Mouse (Mus musculus) liver, postnatal 0 days (tissue): ENCODE measurements at regions not wholly inside any gene's neighbourhood (a gene's known extent, or its start where the extent isn't known, plus 50 kb on each side); places are given as distances from the start of the nearest gene placed in this dataset.

Experiments
- ATAC-seq: fragments of 200-750 bp; cut with Nextera tagmentation; 2 replicates; pipeline ENCODE4 v1.8.0; 2017; ENCODE audit warnings: mild to moderate bottlenecking, moderate library complexity
- DNase-seq: peaks from one replicate; pipeline ENCODE4 v3.0.0-alpha.2; 2016
- H3K27ac ChIP-seq: fragments of 300-500 bp; sonication (generic); 2 replicates; pipeline ENCODE4 v1.5.1; 2014; ENCODE audit warnings: antibody characterized with exemption, moderate library complexity, mild to moderate bottlenecking, low read depth
- H3K27me3 ChIP-seq: fragments of 300-500 bp; sonication (generic); 2 replicates; pipeline ENCODE4 v1.6.1; 2014; ENCODE audit warnings: low read length, control low read depth, mixed read lengths; ENCODE audit not compliant: insufficient read depth
- H3K36me3 ChIP-seq: fragments of 300-500 bp; sonication (generic); replicated peaks from 2 replicates; pipeline ENCODE4 v1.6.1; 2014; ENCODE audit warnings: mild to moderate bottlenecking, control low read depth, low read length, moderate library complexity, mixed read lengths; ENCODE audit not compliant: insufficient read depth
- H3K4me1 ChIP-seq: fragments of 300-500 bp; sonication (generic); 2 replicates; pipeline ENCODE4 v1.6.1; 2014; ENCODE audit warnings: antibody characterized with exemption, mild to moderate bottlenecking, control low read depth; ENCODE audit not compliant: insufficient read depth
- H3K4me2 ChIP-seq: fragments of 300-500 bp; sonication (generic); 2 replicates; pipeline ENCODE4 v1.6.1; 2014; ENCODE audit warnings: low read depth, mild to moderate bottlenecking, low read length, moderate library complexity, mixed read lengths
- H3K4me3 ChIP-seq: fragments of 300-500 bp; sonication (generic); 2 replicates; pipeline ENCODE4 v1.5.1; 2014; ENCODE audit warnings: low read depth, low read length
- H3K9ac ChIP-seq: fragments of 300-500 bp; sonication (generic); replicated peaks from 2 replicates; pipeline ENCODE4 v1.6.1; 2014; ENCODE audit warnings: mild to moderate bottlenecking, moderate library complexity
- H3K9me3 ChIP-seq: fragments of 300-500 bp; sonication (generic); 2 replicates; pipeline ENCODE4 v1.6.1; 2016; ENCODE audit warnings: mild to moderate bottlenecking, control low read depth, low read length, mixed read lengths
- CTCF ChIP-seq: sonication (generic); IDR thresholded peaks from 2 replicates; pipeline ENCODE4 v1.5.1; 2016; ENCODE audit warnings: antibody characterized with exemption, low read depth
- EP300 ChIP-seq: IDR thresholded peaks from 2 replicates; pipeline ENCODE4 v1.6.1; 2016; ENCODE audit warnings: antibody characterized with exemption, low read depth, mild to moderate bottlenecking
- WGBS: fragments of 180-500 bp; shearing (Covaris S2); extraction: QIAGEN DNeasy Blood & Tissue Kit; methylation state at CpG from one replicate; pipeline ENCODE4 v1.1.7; 2014; ENCODE audit not compliant: insufficient replicate concordance; 5-methylcytosine and 5-hydroxymethylcytosine counted together

- Histone ChIP-seq H3K4me1 (no peaks in the 10 kb centered on the region), H3K4me3 (no peak overlapping the region), H3K9ac (no peak overlapping the region), H3K4me2 (no peak overlapping the region), H3K9me3 (no peaks in the 10 kb centered on the region), H3K36me3 (no peaks in the 10 kb centered on the region), H3K27me3 (no peaks in the 10 kb centered on the region), H3K27ac (peak overlapping the region; percentile 74)
- TF ChIP-seq CTCF (no peak), EP300 (no peak)
- 37% methylated on average over 2 of the region's 2 CpGs for WGBS
- ATAC-seq (peak; percentile 28; the same call in 1 of the 2 replicates), DNase-seq (no peak)
Measured at GRCm38 (mm10) chr3:60407426-60407825, 65.2 kb upstream of the Mbnl1 start.

- 48% methylated on average over 1 of the region's 1 CpGs for WGBS
- no peak overlapping the region; the same call in 1 of the 2 replicates for H3K9ac ChIP-seq
- peak; percentile 76 for ATAC-seq
Measured at GRCm38 (mm10) chr3:60407906-60408305, 64.7 kb upstream of the Mbnl1 start.

GRCm38 (mm10) chr3:60408553-60409282 lies 63.9 kb upstream of the Mbnl1 start:
- DNase-seq, result peak; percentile 46
- H3K9me3 ChIP-seq, result no peaks in the 10 kb centered on the region
- peak overlapping the region; percentile 78 for H3K4me2 ChIP-seq
- peak overlapping the region; percentile 71 for H3K9ac ChIP-seq
- peak overlapping the region; percentile 74 for H3K27ac ChIP-seq
- TF ChIP-seq CTCF (no peak), EP300 (no peak)
- no peaks in the 10 kb centered on the region for H3K4me1 ChIP-seq
- H3K27me3 ChIP-seq, result no peaks in the 10 kb centered on the region
- H3K36me3 ChIP-seq, result no peaks in the 10 kb centered on the region
- H3K4me3 ChIP-seq, result peak overlapping the region; percentile 51
- 6% methylated on average over 7 of the region's 7 CpGs for WGBS
- peak; percentile 77 for ATAC-seq

More at GRCm38 (mm10) chr3:60407906-60408305, 64.7 kb upstream of the Mbnl1 start:
- no peak for DNase-seq
- H3K4me2 ChIP-seq, result peak overlapping the region; percentile 78
- no peaks in the 10 kb centered on the region for H3K27me3 ChIP-seq
- no peaks in the 10 kb centered on the region for H3K36me3 ChIP-seq
- H3K4me3 ChIP-seq, result no peak overlapping the region
- H3K9me3 ChIP-seq, result no peaks in the 10 kb centered on the region
- no peak for TF ChIP-seq EP300
- peak overlapping the region; percentile 74 for H3K27ac ChIP-seq
- no peaks in the 10 kb centered on the region for H3K4me1 ChIP-seq

GRCm38 (mm10) chr3:60409283-60409633 lies 63.4 kb upstream of the Mbnl1 start:
- ATAC-seq (no peak), DNase-seq (peak; percentile 24)
- H3K4me3 ChIP-seq, result peak overlapping the region; percentile 51

GRCm38 (mm10) chr3:60411746-60412145 lies 60.9 kb upstream of the Mbnl1 start:
- H3K4me2 ChIP-seq, result no peak overlapping the region
- 36% methylated on average over 1 of the region's 1 CpGs for WGBS
- no peaks in the 10 kb centered on the region for H3K27me3 ChIP-seq
- no peak overlapping the region for H3K9ac ChIP-seq
- H3K27ac ChIP-seq, result no peak overlapping the region
- no peaks in the 10 kb centered on the region for H3K36me3 ChIP-seq
- TF ChIP-seq CTCF, result no peak
- no peak for TF ChIP-seq EP300
- H3K9me3 ChIP-seq, result no peaks in the 10 kb centered on the region
- H3K4me1 ChIP-seq, result no peaks in the 10 kb centered on the region
- H3K4me3 ChIP-seq, result no peak overlapping the region
- ATAC-seq (no peak), DNase-seq (no peak)

More at GRCm38 (mm10) chr3:60409283-60409633, 63.4 kb upstream of the Mbnl1 start:
- peak overlapping the region; percentile 74 for H3K27ac ChIP-seq
- no peaks in the 10 kb centered on the region for H3K36me3 ChIP-seq
- peak overlapping the region; percentile 71 for H3K9ac ChIP-seq
- H3K27me3 ChIP-seq, result no peaks in the 10 kb centered on the region
- no peaks in the 10 kb centered on the region for H3K4me1 ChIP-seq
- H3K9me3 ChIP-seq, result no peaks in the 10 kb centered on the region
- no peak for TF ChIP-seq CTCF
- TF ChIP-seq EP300, result no peak
- peak overlapping the region; percentile 78 for H3K4me2 ChIP-seq

GRCm38 (mm10) chr3:60412206-60412605 lies 60.4 kb upstream of the Mbnl1 start:
- Histone ChIP-seq H3K9me3 (no peaks in the 10 kb centered on the region), H3K36me3 (no peaks in the 10 kb centered on the region), H3K4me3 (no peak overlapping the region), H3K27ac (no peak overlapping the region), H3K4me1 (no peaks in the 10 kb centered on the region), H3K27me3 (no peaks in the 10 kb centered on the region), H3K4me2 (no peak overlapping the region), H3K9ac (no peak overlapping the region)
- DNase-seq (no peak), ATAC-seq (no peak)
- TF ChIP-seq CTCF, result no peak
- no peak for TF ChIP-seq EP300
